Mouse (Mus musculus) CH12.LX (cell line): ENCODE measurements around the gene 2410015M20Rik.

Experiments used
- CHD2 ChIP-seq: IDR thresholded peaks from 2 replicates; pipeline ENCODE4 v1.6.1; 2011; ENCODE audit warnings: low read length, improper control_type of control experiment
- CTCF ChIP-seq, 2 experiments: IDR thresholded peaks in 1 of 2; conservative IDR thresholded peaks in 1 of 2; 2 replicates each; pipeline ENCODE4 v1.5.1; 2011 to 2012; ENCODE audit warnings: low read depth in 2 of 2, low read length in 2 of 2, improper control_type of control experiment in 1 of 2, inconsistent platforms in 1 of 2, mild to moderate bottlenecking in 1 of 2, moderate library complexity in 1 of 2
- E2F4 ChIP-seq: IDR thresholded peaks from 2 replicates; pipeline ENCODE4 v1.6.1; 2011; ENCODE audit warnings: low read depth, low read length, improper control_type of control experiment; ENCODE audit not compliant: insufficient replicate concordance
- EP300 ChIP-seq: IDR thresholded peaks from 2 replicates; pipeline ENCODE4 v1.6.1; 2011; ENCODE audit warnings: low read length, improper control_type of control experiment
- ETS1 ChIP-seq: conservative IDR thresholded peaks from 2 replicates; pipeline ENCODE4 v1.6.1; 2012; ENCODE audit warnings: low read depth, mild to moderate bottlenecking, inconsistent platforms, low read length, improper control_type of control experiment, moderate library complexity
- IRF4 ChIP-seq: IDR thresholded peaks from 2 replicates; pipeline ENCODE4 v1.6.1; 2014; ENCODE audit warnings: low read depth, mild to moderate bottlenecking, inconsistent platforms, low read length, improper control_type of control experiment
- KAT2A ChIP-seq: IDR thresholded peaks from 2 replicates; pipeline ENCODE4 v1.6.1; 2012; ENCODE audit warnings: low read length, improper control_type of control experiment, inconsistent platforms; ENCODE audit not compliant: insufficient replicate concordance
- MEF2A ChIP-seq: IDR thresholded peaks from 2 replicates; pipeline ENCODE4 v1.6.1; 2014; ENCODE audit warnings: low read depth, mild to moderate bottlenecking, inconsistent platforms, low read length, improper control_type of control experiment, borderline replicate concordance
- PAX5 ChIP-seq: IDR thresholded peaks from 2 replicates; pipeline ENCODE4 v1.6.1; 2012; ENCODE audit warnings: low read length, inconsistent platforms, mixed read lengths
- POLR2A ChIP-seq: IDR thresholded peaks from 2 replicates; pipeline ENCODE4 v1.6.1; 2011; ENCODE audit warnings: low read depth, mild to moderate bottlenecking, improper control_type of control experiment, low read length
- RAD21 ChIP-seq: IDR thresholded peaks from 2 replicates; pipeline ENCODE4 v1.6.1; 2011; ENCODE audit warnings: low read depth, mild to moderate bottlenecking, low read length, improper control_type of control experiment, moderate library complexity

DNA sequence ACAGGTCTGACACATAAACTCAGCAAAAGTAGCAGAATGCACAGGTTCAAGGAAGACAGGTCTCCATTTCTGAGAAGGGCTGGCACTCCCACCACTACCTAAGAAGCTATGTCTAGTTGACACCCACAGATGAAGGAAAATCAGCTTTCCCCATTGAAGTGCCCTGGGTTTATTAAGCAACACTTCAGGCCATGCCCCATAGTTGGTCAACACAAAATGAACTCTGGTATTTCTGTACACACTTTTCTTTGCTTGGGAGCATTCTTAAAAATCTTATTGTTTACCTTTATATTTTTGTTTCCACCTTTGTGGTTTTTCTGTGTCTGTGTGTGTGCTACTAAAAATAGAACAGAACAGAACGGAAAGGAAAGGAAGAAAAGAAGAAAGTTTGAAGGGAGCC lies 49.4 kb downstream of the 2410015M20Rik start:
- no peak for TF ChIP-seq E2F4
- TF ChIP-seq PAX5: no peak
- no peak for TF ChIP-seq MEF2A
- no peak for TF ChIP-seq CTCF (conservative IDR thresholded peaks at IDR 0.05 in 1 of 2, IDR thresholded peaks at IDR 0.05 in 1 of 2; ENCODE audit: low read depth in 2 of 2, low read length in 2 of 2)
- no peak for TF ChIP-seq ETS1
- no peak for TF ChIP-seq KAT2A
- no peak for TF ChIP-seq CHD2
- no peak for TF ChIP-seq RAD21
- TF ChIP-seq POLR2A: no peak
- TF ChIP-seq EP300: no peak
- TF ChIP-seq IRF4: no peak
